Mouse (Mus musculus) natural killer cell, adult 2 months (primary cell): ENCODE data around the gene Ankrd55.

Source experiments
- DNase-seq, 2 experiments: peaks; one replicate each; pipeline ENCODE4 v3.0.0; 2022; ENCODE audit warnings: low spot score in 2 of 2

Gene Ankrd55

GRCm38 (mm10) chr13:112288225-112289178, at the start of gene Ankrd55:
Ankrd55 (plus strand) TSS chr13:112288451.
- DNase-seq: peak; percentile 35 to 70

GRCm38 (mm10) chr13:112239239-112239638, 49.0 kb upstream of the Ankrd55 start:
- no peak for DNase-seq

- DNase-seq: no peak
These were observed 46.8 kb upstream of the Ankrd55 start for GRCm38 (mm10) chr13:112241431-112241830.

DNA sequence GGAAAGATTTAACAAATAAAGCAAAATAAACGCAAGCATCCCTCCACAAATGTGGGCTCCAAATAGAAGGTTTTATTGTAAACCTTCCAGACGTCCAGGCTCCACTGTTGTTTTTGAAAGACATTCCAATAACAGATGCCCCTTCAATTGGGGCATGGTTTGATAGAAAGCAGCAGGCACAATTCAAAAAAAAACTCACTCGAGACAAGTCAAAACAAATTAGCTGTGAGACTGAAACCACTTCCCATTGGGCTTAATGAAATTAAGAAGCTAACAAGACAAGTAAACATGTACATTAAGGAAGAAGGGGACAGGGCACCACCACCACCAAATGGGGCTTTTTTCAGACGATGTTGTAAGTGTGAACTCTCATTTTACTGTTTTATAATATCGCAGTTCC, 43.1 kb upstream of the Ankrd55 start:
- DNase-seq: no peak

DNA sequence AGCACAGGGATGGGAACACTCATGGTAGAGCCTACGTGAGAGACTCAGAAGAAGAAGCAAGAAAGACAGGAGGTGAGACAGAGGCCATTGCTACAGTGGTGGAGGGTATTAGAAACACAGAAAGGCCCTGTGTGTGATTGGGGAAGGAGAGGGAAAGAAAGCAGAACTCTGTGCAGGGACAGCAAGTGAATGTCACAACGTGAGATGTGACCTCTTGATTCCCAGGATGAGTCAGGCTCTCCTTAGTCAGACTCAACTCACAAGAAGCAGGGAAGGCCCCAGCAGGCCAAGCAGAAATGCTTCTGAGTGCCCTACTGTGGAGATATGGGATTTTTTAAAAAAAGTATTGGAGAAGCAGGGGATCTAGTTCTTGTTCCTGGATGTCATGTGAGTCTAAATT, 36.8 kb upstream of the Ankrd55 start:
- DNase-seq: no peak

GRCm38 (mm10) chr13:112252012-112252411, 36.2 kb upstream of the Ankrd55 start:
- no peak for DNase-seq

DNA sequence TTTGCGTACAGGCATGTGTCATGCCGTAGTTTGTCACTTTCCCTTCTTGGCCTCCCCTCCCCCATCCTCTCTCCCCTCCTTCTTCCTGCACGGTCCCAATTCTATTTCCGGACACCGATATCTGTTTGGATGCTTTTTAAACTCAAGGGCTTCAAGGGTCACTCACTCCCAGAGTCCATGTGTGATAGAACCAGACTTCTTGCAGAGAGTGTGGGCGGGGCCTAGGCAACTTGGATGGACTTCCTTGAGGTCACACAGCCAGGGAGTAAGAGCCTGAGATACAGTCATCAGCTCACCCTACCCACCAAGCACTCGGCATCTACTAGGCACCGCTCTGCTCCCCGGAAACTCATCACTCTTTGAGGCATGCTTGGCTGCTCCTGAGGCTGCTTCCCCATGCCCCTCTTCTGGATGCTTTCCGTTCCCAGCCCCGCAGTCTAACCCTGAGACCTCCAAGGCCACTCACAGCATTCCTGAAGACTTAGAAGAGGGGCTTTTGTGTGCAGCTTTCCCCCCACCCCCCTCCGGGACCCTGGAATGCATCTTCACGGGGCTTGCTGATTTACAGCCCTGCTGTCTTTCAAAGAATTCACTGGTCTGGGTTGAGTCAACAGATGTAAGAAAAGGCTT, 35.1 kb upstream of the Ankrd55 start:
- no peak for DNase-seq

DNA sequence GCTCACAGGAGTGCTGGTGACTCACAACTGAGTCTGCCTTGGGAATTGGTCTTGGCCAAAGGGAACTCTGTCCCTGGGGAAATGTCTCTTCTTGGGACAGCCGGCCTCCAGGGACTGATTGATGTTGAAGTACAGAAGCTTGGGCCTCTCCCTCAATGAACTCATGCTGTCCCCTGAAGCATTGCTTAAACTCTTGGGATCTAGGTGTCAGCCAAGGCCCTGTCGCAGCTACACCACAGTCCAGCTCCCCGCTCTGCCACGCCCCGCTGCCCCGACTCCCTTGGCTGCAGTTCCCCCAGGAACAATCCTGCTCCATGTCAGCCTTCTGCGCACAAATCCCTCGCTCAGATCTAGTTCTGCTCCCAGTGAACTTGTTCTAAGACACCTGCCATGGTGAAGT, 34.1 kb upstream of the Ankrd55 start:
- no peak for DNase-seq

- no peak for DNase-seq
These were observed 32.4 kb upstream of the Ankrd55 start for GRCm38 (mm10) chr13:112255862-112256261.

GRCm38 (mm10) chr13:112258478-112258877, 29.8 kb upstream of the Ankrd55 start:
- DNase-seq: no peak

- peak; percentile 11 to 69 for DNase-seq
These were observed 28.9 kb upstream of the Ankrd55 start for GRCm38 (mm10) chr13:112259398-112259797.

DNA sequence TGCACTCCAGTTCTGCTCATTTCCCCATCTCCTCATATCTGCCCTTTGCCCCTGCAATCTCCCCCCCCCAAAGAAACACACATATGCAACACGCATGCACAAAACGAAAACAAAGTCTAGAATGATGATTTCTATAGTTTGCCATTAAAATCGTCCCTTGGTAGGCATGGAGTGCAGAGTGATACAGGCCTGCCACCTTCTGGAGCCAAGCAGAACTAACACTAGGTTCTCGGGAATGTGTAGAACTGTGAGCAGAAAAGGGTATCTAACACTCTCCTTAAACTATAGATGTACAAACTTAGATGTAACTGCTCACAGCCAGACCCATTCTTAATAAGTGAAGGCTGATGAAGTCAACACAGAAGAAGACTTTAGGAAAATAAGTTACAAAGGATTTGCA, 23.6 kb upstream of the Ankrd55 start:
- no peak for DNase-seq

- DNase-seq: peak in 1 of 2 experiments; percentile 16
These were observed 16.2 kb upstream of the Ankrd55 start for GRCm38 (mm10) chr13:112271901-112272537.

DNA sequence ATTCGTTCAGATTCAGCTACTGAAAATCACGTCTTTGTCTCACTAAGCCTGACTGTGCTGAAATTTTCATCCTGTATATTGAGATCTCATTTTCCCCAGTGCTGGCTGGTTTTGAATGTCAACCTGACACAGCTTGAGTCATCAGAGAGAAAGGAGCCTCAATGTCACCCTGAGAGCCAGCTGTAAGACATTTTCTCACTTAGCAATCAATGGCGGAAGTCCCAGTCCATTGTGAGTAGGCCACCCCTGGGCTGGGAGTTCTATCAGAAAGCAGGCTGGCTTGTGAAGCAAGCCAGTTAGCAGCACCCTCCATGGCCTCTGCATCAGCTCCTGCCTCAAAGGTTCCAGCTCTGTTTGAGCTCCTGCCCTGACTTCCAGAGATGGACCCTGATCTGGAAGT, 13.6 kb upstream of the Ankrd55 start:
- no peak for DNase-seq

GRCm38 (mm10) chr13:112275951-112276350, 12.3 kb upstream of the Ankrd55 start:
- DNase-seq: no peak

GRCm38 (mm10) chr13:112277544-112277943, 10.7 kb upstream of the Ankrd55 start:
- DNase-seq: no peak

DNA sequence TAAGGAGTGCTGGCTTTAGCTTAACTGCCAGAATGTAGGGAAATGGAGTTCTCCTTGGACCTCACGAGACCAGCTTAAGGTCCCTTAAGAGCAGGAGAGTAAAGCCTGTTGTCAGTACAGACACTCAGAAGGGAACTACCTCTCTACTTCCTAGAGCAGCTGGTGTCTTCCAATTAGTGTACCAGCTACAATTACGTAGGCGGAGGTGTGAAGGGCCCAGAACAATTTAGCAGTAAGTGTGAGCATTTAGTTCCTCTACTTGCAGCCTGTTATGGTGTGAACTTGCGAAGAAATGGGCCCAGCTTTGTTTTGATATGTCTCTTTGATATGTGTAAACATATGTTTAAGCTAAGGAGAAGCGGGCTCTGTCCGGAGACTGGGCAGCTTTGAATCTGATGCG, 10.0 kb upstream of the Ankrd55 start:
- DNase-seq: no peak

GRCm38 (mm10) chr13:112287135-112287534, 1.1 kb upstream of the Ankrd55 start:
- no peak for DNase-seq

GRCm38 (mm10) chr13:112287571-112288224, 553 bp upstream of the Ankrd55 start:
- peak in 1 of 2 experiments; percentile 38 for DNase-seq

GRCm38 (mm10) chr13:112289338-112289737, 1.1 kb downstream of the Ankrd55 start:
- DNase-seq: no peak

- no peak for DNase-seq
These were observed 1.7 kb downstream of the Ankrd55 start for GRCm38 (mm10) chr13:112289981-112290380.

DNA sequence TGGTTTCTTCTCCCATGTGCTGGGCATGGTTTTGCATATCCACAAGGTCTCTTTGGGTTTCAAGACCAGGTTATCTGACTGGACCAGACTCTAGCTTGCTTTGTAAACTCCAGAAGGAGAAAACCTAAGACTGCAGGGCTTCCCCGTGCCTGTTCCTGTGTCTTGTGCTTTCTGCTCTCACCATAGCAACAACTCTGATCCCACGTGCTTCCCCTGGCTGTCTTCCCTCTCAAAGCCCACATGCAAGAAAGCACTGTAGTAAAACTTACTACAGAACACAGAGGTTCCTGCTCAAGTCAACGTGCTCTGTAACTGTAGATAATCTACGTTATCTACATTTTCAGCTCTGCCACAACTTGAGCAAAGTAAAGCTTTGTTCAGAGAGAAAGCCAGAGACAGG, 4.2 kb downstream of the Ankrd55 start:
- no peak for DNase-seq
